Mouse (Mus musculus): ENCODE measurements around the gene Tpo. TPM values are rescaled to one million over a fixed set of nuclear protein-coding genes. Genes with fewer than 3 reads are reported as not detected.

The Tpo gene
- polyA plus RNA-seq, 1 experiment = not detected

- no peak for TF ChIP-seq CTCF (IDR thresholded peaks at IDR 0.05; ENCODE audit: insufficient read depth, low read depth, low read length)
- no peak for TF ChIP-seq POLR2A (IDR thresholded peaks at IDR 0.05; ENCODE audit: insufficient read depth, low read depth, low read length)
- WGBS = 84% methylated on average over 8 of the region's 8 CpGs
- H3K4me3 ChIP-seq (ENCODE audit: insufficient read depth, low read depth, low read length) = no peak overlapping the region
- no peaks in the 10 kb centered on the region for H3K4me1 ChIP-seq (ENCODE audit: control insufficient read depth, insufficient read depth, low read length)
- no peak overlapping the region for H3K27ac ChIP-seq (ENCODE audit: insufficient read depth, low read depth, low read length)
Observed at GRCm38 (mm10) chr12:30159788-30160187, 27.4 kb upstream of the Tpo start.

DNA sequence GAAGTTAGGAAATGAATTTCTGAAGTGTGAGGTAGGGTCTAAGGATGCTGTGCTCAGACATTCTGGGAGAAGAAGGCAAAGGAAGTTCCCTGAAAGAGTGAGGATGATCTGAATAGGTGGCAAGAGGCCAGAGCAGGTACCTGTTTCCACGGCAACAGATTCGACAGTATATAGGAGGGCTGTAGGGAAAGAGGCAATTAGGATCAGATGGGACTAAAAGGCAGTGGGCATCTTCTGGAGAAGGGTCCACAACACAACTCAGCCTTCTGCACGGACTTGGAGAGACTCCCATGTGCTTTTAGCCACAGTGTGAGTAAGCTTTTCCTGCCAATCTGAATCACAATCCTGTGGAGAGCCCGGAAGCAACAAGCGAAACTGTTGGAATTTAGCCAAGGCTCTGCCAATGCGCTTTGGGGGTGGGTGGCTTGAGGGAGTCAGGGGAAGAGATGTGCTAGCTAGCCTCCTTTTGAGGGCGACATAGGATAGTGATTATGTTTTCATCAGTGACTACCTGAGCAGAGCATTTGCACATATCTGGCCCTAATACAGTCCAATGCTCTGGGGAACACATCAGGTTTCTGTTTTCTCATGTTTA is 21.8 kb upstream of the Tpo start:
- Histone ChIP-seq H3K4me1 (ENCODE audit: control insufficient read depth, insufficient read depth, low read length) (peaks cover 3% of the 10 kb centered on the region; the same call in 1 of the 2 replicates), H3K27ac (ENCODE audit: insufficient read depth, low read depth, low read length) (no peak overlapping the region), H3K4me3 (ENCODE audit: insufficient read depth, low read depth, low read length) (no peak overlapping the region)
- 27% methylated on average over 7 of the region's 7 CpGs for WGBS
- TF ChIP-seq CTCF (IDR thresholded peaks at IDR 0.05; ENCODE audit: insufficient read depth, low read depth, low read length) (no peak), POLR2A (IDR thresholded peaks at IDR 0.05; ENCODE audit: insufficient read depth, low read depth, low read length) (no peak)

DNA sequence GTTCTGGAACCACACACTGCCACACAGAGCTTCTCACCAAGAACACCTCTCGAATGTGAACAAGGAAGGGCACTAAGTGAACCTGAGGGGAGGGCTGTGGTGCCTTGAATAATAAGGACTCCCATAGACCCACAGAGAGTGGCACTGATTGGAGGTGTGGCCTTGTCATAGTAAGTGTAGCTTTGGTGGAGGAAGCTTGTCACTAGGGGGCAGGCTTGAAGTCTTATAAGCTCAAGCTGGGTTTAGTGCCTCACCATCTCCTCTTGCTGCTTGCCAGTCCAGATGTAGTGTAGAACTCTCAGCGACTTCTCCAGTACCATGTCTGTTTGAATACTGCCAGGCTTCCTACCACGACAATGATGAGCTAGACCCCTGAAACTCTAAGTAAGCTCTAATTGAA is 9.7 kb upstream of the Tpo start:
- no peak overlapping the region for H3K4me3 ChIP-seq (ENCODE audit: insufficient read depth, low read depth, low read length)
- no peak overlapping the region for H3K27ac ChIP-seq (ENCODE audit: insufficient read depth, low read depth, low read length)
- 73% methylated on average over 3 of the region's 3 CpGs for WGBS
- TF ChIP-seq POLR2A (IDR thresholded peaks at IDR 0.05; ENCODE audit: insufficient read depth, low read depth, low read length) (no peak), CTCF (IDR thresholded peaks at IDR 0.05; ENCODE audit: insufficient read depth, low read depth, low read length) (no peak)
- no peaks in the 10 kb centered on the region for H3K4me1 ChIP-seq (ENCODE audit: control insufficient read depth, insufficient read depth, low read length)

GRCm38 (mm10) chr12:30129411-30129716 is 3.1 kb downstream of the Tpo start:
- H3K4me3 ChIP-seq (ENCODE audit: insufficient read depth, low read depth, low read length) = no peak overlapping the region
- TF ChIP-seq POLR2A (IDR thresholded peaks at IDR 0.05; ENCODE audit: insufficient read depth, low read depth, low read length) (no peak), CTCF (IDR thresholded peaks at IDR 0.05; ENCODE audit: insufficient read depth, low read depth, low read length) (no peak)
- no peak overlapping the region for H3K27ac ChIP-seq (ENCODE audit: insufficient read depth, low read depth, low read length)
- no peaks in the 10 kb centered on the region for H3K4me1 ChIP-seq (ENCODE audit: control insufficient read depth, insufficient read depth, low read length)
- WGBS = 40% methylated on average over 6 of the region's 6 CpGs

- WGBS = 22% methylated on average over 7 of the region's 7 CpGs
- Histone ChIP-seq H3K27ac (ENCODE audit: insufficient read depth, low read depth, low read length) (no peak overlapping the region), H3K4me3 (ENCODE audit: insufficient read depth, low read depth, low read length) (no peak overlapping the region), H3K4me1 (ENCODE audit: control insufficient read depth, insufficient read depth, low read length) (no peaks in the 10 kb centered on the region)
- TF ChIP-seq POLR2A (IDR thresholded peaks at IDR 0.05; ENCODE audit: insufficient read depth, low read depth, low read length) = no peak
- TF ChIP-seq CTCF (IDR thresholded peaks at IDR 0.05; ENCODE audit: insufficient read depth, low read depth, low read length) = no peak
Observed at GRCm38 (mm10) chr12:30128561-30129410, 3.6 kb downstream of the Tpo start.

DNA sequence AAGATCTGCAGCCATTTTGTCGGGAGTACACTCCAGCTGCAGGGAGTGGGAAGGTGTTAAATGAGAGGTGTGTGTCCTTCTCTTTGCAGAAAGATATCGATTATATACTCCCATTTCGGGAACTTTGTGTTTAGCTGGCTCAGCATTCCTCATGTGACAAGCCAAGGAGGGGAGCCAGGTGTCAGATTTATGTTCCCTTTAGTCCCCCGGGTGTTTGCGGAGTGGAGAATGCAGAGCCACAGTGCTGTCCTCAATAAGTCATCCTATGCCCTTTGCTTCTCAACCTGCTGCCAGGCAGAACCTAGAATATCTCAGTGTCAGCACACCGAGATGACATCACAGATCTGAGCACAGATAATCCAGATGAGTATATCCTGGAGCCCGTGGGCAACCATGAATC is 10.1 kb downstream of the Tpo start:
- no peak for TF ChIP-seq CTCF (IDR thresholded peaks at IDR 0.05; ENCODE audit: insufficient read depth, low read depth, low read length)
- no peak for TF ChIP-seq POLR2A (IDR thresholded peaks at IDR 0.05; ENCODE audit: insufficient read depth, low read depth, low read length)
- Histone ChIP-seq H3K4me1 (ENCODE audit: control insufficient read depth, insufficient read depth, low read length) (no peaks in the 10 kb centered on the region), H3K4me3 (ENCODE audit: insufficient read depth, low read depth, low read length) (no peak overlapping the region), H3K27ac (ENCODE audit: insufficient read depth, low read depth, low read length) (no peak overlapping the region)
- 80% methylated on average over 7 of the region's 7 CpGs for WGBS

DNA sequence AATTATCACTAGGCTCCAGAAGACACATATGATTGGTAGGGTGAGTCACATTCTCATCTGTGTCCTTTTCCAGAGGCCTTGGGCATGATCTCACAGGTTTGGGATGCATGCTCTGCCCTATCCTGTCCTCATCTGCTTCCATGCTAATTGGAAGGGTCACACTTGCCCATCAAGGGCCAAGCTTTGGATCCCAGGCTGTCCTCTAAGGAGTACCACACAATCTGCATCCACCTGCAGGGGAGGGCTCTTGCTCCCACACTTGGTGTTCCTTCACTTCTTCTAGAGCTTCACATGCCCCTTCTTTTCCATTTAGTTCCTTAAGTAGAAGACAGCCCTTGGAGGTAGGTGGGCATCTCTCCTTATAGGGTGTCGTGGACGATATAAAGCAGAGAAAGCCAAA is 20.2 kb downstream of the Tpo start:
- TF ChIP-seq POLR2A (IDR thresholded peaks at IDR 0.05; ENCODE audit: insufficient read depth, low read depth, low read length) (no peak), CTCF (IDR thresholded peaks at IDR 0.05; ENCODE audit: insufficient read depth, low read depth, low read length) (no peak)
- H3K27ac ChIP-seq (ENCODE audit: insufficient read depth, low read depth, low read length) = no peak overlapping the region
- H3K4me3 ChIP-seq (ENCODE audit: insufficient read depth, low read depth, low read length) = no peak overlapping the region
- WGBS = 93% methylated on average over 2 of the region's 2 CpGs
- no peaks in the 10 kb centered on the region; the same call in 1 of the 2 replicates for H3K4me1 ChIP-seq (ENCODE audit: control insufficient read depth, insufficient read depth, low read length)

GRCm38 (mm10) chr12:30109646-30110605 is 22.5 kb downstream of the Tpo start:
- no peak overlapping the region for H3K27ac ChIP-seq (ENCODE audit: insufficient read depth, low read depth, low read length)
- H3K4me3 ChIP-seq (ENCODE audit: insufficient read depth, low read depth, low read length) = no peak overlapping the region
- 67% methylated on average over 14 of the region's 14 CpGs for WGBS
- TF ChIP-seq POLR2A (IDR thresholded peaks at IDR 0.05; ENCODE audit: insufficient read depth, low read depth, low read length) (no peak), CTCF (IDR thresholded peaks at IDR 0.05; ENCODE audit: insufficient read depth, low read depth, low read length) (no peak)
- H3K4me1 ChIP-seq (ENCODE audit: control insufficient read depth, insufficient read depth, low read length) = no peaks in the 10 kb centered on the region; the same call in 1 of the 2 replicates

Data from olfactory bulb, adult 2 months (tissue).